Mouse (Mus musculus): Measurements from ENCODE around the gene Osbpl5. TPM values are rescaled to one million over a fixed set of nuclear protein-coding genes. Genes with fewer than 3 reads are reported as not detected.
"Not testable (repeated sequence)": the region's sequence is repeated elsewhere in the genome, so short reads cannot be mapped to it uniquely, and the experiment has no call there.

Osbpl5 gene
- polyA plus RNA-seq, 1 experiment from 2014 or later = 6.5 TPM

- DNase-seq (ENCODE audit: low spot score) = peak; percentile 72
These were observed 107.6 kb downstream of the Osbpl5 start, which contains the start of gene Tnfrsf22 for GRCm38 (mm10) chr7:143649034-143649768. TSS of gene Tnfrsf22 (minus strand) at chr7:143649661.

- not testable (repeated sequence) for DNase-seq (ENCODE audit: low spot score)
These were observed 112.8 kb downstream of the Osbpl5 start for GRCm38 (mm10) chr7:143643949-143644348.

Small RNAs within 50 kb of the gene (microRNA-seq; reads per million reads assigned to microRNA genes)
- not detected for gene Gm22064 (ENCODE audit: borderline number of aligned reads)

Other genes with a start within 250 kb of the Osbpl5 start
- gene Nap1l4, start 207.9 kb downstream of the Osbpl5 start, polyA plus RNA-seq (2015; fragmentation: Nextera tagmentation; extraction: Ambion mirVana) = 196 and 211 TPM in 2 replicates
- 40.3 and 42.9 TPM in 2 replicates for gene Cars, start 156.9 kb downstream of the Osbpl5 start, polyA plus RNA-seq (2015; fragmentation: Nextera tagmentation; extraction: Ambion mirVana)
- gene Tnfrsf26, start 128.3 kb downstream of the Osbpl5 start, polyA plus RNA-seq (2015; fragmentation: Nextera tagmentation; extraction: Ambion mirVana) = 10.5 and 11.3 TPM in 2 replicates
- 3.5 and 3.7 TPM in 2 replicates for gene Tnfrsf22, start 107.3 kb downstream of the Osbpl5 start, polyA plus RNA-seq (2015; fragmentation: Nextera tagmentation; extraction: Ambion mirVana)
- 1.9 and 2.4 TPM in 2 replicates for gene Tnfrsf23, start 71.1 kb downstream of the Osbpl5 start, polyA plus RNA-seq (2015; fragmentation: Nextera tagmentation; extraction: Ambion mirVana)
- 0.27 and 0.31 TPM in 2 replicates for gene Mrgprg, start 10.0 kb upstream of the Osbpl5 start, polyA plus RNA-seq (2015; fragmentation: Nextera tagmentation; extraction: Ambion mirVana)
- gene Mrgpre, start 27.5 kb upstream of the Osbpl5 start, polyA plus RNA-seq (2015; fragmentation: Nextera tagmentation; extraction: Ambion mirVana) = 1.5 and 1.7 TPM in 2 replicates
- gene Nadsyn1, start 65.9 kb upstream of the Osbpl5 start, polyA plus RNA-seq (2015; fragmentation: Nextera tagmentation; extraction: Ambion mirVana) = 7.1 and 7.7 TPM in 2 replicates
- 30.0 and 41.7 TPM in 2 replicates for gene Dhcr7, start 66.2 kb upstream of the Osbpl5 start, polyA plus RNA-seq (2015; fragmentation: Nextera tagmentation; extraction: Ambion mirVana)
- gene Gm498, start 109.9 kb upstream of the Osbpl5 start, polyA plus RNA-seq (2015; fragmentation: Nextera tagmentation; extraction: Ambion mirVana) = not detected in 2 replicates
- 0.89 and 0.96 TPM in 2 replicates for gene Shank2, start 244.9 kb upstream of the Osbpl5 start, polyA plus RNA-seq (2015; fragmentation: Nextera tagmentation; extraction: Ambion mirVana)

All from thymus, postnatal 0 days (tissue).